Mouse (Mus musculus): ENCODE data around the gene Trf. TPM values are rescaled to one million over a fixed set of nuclear protein-coding genes. Genes with fewer than 3 reads are reported as not detected.
A peak's percentile ranks its signal among the peaks of the same experiment; 100 is the strongest.

Gene Trf
- polyA plus RNA-seq, 1 experiment from 2014 or later: 14.7 TPM

GRCm38 (mm10) chr9:103234565-103235165, 4.4 kb upstream of the Trf start:
- H3K4me3 ChIP-seq: no peak overlapping the region
- H3K27me3 ChIP-seq: no peaks in the 10 kb centered on the region
- H3K4me2 ChIP-seq (replicated peaks): no peak overlapping the region
- H3K36me3 ChIP-seq: no peaks in the 10 kb centered on the region
- H3K9me3 ChIP-seq: no peaks in the 10 kb centered on the region
- WGBS: 59% methylated on average over 7 of the region's 7 CpGs
- ATAC-seq (ENCODE audit: low FRiP score, low read depth): no peak
- no peak overlapping the region for H3K9ac ChIP-seq
- H3K27ac ChIP-seq: peak overlapping the region; percentile 1
- peaks cover 11% of the 10 kb centered on the region for H3K4me1 ChIP-seq

DNA sequence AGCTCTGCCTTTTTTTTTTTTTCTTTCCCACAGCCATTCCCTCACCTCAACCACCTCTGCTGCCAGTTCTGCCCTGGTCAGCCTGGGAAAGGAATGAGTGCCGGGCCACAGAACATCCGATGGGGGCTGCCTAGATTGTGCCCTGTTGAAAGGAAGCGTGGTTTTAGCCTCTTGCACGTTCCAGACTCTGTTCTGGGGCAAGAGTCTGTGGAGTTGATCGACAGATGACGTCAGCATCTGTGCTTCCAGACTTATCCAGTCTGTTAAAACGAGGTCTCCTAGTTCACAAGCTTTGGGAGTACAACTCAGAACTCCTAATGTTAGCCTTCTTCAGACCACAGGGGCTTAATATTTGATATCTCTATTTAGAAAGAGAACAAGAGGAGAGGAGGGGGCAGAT, 3.8 kb upstream of the Trf start:
- Histone ChIP-seq H3K4me2 (replicated peaks) (no peak overlapping the region), H3K9me3 (no peaks in the 10 kb centered on the region), H3K27ac (peak overlapping the region; percentile 1; the same call in 1 of the 2 replicates), H3K36me3 (no peaks in the 10 kb centered on the region), H3K4me3 (no peak overlapping the region), H3K4me1 (peaks cover 11% of the 10 kb centered on the region), H3K27me3 (no peaks in the 10 kb centered on the region), H3K9ac (no peak overlapping the region)
- WGBS: 68% methylated on average over 7 of the region's 7 CpGs
- ATAC-seq (ENCODE audit: low FRiP score, low read depth): no peak

- Histone ChIP-seq H3K27ac (no peak overlapping the region), H3K27me3 (no peaks in the 10 kb centered on the region), H3K4me2 (replicated peaks) (no peak overlapping the region), H3K9me3 (no peaks in the 10 kb centered on the region), H3K9ac (no peak overlapping the region), H3K36me3 (no peaks in the 10 kb centered on the region), H3K4me3 (no peak overlapping the region), H3K4me1 (peaks cover 11% of the 10 kb centered on the region)
- 49% methylated on average over 7 of the region's 7 CpGs for WGBS
- ATAC-seq (ENCODE audit: low FRiP score, low read depth): no peak
Measured at GRCm38 (mm10) chr9:103233006-103233395, 2.8 kb upstream of the Trf start.

DNA sequence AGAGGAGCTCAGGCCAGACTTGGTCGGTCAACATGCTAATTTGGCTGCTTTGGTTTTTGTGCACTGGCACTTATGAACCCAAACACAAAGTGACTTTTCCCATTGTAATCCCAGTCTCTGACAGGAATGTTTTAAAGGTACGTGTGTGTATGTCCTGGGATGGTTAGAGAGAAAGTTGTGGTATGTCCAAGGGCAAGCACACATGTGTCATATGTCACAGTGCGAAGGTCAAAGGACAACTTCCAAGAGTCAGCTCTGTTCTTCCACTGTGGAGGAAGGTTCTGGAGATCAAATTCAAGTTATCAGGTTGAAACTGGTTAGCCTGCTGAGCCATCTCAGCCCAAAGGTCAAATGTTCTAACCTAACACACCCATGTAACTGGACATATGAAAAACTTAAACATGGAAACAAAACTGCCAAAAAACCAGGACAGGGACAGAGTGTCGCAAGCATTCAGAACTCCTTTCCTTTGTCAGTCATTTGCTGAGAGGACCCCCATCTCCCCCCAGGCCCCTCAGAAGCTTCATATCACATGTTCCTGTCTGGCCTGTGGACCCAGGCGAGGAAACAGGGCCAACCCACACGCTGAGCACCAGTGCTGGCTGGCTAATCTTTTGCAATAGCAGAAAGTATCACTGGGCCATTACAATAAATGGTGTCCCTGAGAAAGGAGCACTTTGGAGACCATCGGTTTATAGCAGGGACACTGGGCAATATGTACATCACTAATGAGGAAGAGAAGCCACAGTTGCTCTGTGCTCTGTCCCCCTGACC, 2.2 kb upstream of the Trf start:
- Histone ChIP-seq H3K9ac (no peak overlapping the region), H3K27me3 (no peaks in the 10 kb centered on the region), H3K4me3 (no peak overlapping the region), H3K9me3 (no peaks in the 10 kb centered on the region), H3K4me1 (peaks cover 11% of the 10 kb centered on the region), H3K4me2 (replicated peaks) (no peak overlapping the region), H3K27ac (no peak overlapping the region), H3K36me3 (no peaks in the 10 kb centered on the region)
- 89% methylated on average over 7 of the region's 7 CpGs for WGBS
- ATAC-seq (ENCODE audit: low FRiP score, low read depth): no peak

DNA sequence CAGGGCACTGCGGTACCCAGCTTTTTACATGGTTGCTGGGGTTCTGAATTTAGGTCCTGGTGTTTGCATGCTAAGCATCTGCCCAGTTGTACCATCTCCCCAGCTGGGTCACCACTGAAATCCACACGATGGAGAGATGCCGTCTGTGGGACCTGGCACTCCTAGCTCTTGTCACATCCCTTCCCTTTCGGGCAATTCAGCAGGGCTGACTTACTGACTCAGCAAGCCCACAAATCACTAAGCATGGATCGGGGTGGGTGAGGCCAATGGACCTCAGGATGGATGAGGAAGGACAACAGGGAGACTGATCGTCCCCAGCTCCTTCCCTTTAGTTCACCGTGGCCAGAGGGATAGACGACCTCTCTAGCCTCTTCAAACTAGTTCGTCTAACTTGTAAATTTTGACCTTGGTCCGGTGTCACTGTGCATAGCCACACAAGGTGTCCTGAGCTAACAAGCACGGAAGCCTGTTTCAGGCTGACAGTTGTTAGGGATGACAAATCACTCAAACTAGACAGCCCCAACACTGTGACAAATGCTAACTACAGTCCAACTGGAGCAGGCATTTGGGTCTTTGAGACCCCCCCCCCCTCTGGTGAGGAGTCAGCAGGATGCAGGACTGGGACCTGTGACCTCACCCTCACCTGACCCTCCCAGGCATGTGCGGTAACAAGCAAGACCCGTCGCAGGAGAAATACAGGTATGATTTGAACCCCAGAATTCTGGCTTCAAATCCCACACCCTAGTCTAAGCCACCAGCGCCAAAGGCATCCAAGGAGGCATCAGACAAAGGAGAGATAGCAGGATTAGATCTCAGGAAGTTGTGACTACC, 992 bp downstream of the Trf start:
- ATAC-seq (ENCODE audit: low FRiP score, low read depth): no peak
- WGBS: 83% methylated on average over 15 of the region's 15 CpGs
- Histone ChIP-seq H3K9ac (no peak overlapping the region), H3K4me2 (replicated peaks) (no peak overlapping the region), H3K27me3 (no peaks in the 10 kb centered on the region), H3K36me3 (no peaks in the 10 kb centered on the region), H3K27ac (no peak overlapping the region), H3K4me1 (peaks cover 4% of the 10 kb centered on the region; the same call in 1 of the 2 replicates), H3K4me3 (no peak overlapping the region), H3K9me3 (no peaks in the 10 kb centered on the region)

- no peak overlapping the region for H3K4me2 ChIP-seq (replicated peaks)
- H3K4me3 ChIP-seq: no peak overlapping the region
- H3K4me1 ChIP-seq: peaks cover 4% of the 10 kb centered on the region; the same call in 1 of the 2 replicates
- no peak for ATAC-seq (ENCODE audit: low FRiP score, low read depth)
- WGBS: 81% methylated on average over 13 of the region's 13 CpGs
- no peaks in the 10 kb centered on the region for H3K9me3 ChIP-seq
- H3K27me3 ChIP-seq: no peaks in the 10 kb centered on the region
- H3K27ac ChIP-seq: no peak overlapping the region
- H3K36me3 ChIP-seq: no peaks in the 10 kb centered on the region
- no peak overlapping the region for H3K9ac ChIP-seq
Measured at GRCm38 (mm10) chr9:103228370-103229003, 1.8 kb downstream of the Trf start.

DNA sequence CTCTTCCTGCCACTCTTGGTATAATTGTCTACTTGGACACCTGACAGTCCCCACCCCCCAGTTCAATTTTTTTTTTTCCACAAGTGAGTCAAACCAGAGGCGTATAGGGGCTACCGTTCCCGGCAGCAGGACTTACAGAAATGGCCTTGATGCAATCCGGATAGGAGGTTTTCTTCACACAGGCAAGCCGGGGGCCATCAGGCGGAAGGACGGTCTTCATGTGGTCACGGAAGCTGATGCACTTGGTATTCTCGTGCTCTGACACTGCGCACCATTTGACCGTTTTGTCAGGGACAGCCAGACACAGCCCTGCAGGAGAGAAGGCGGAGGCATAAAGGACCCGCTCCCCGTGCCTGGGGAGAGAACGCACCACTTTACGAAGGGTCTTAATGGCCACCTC, 2.5 kb downstream of the Trf start:
- no peaks in the 10 kb centered on the region for H3K4me1 ChIP-seq
- no peaks in the 10 kb centered on the region for H3K27me3 ChIP-seq
- WGBS: 90% methylated on average over 16 of the region's 16 CpGs
- H3K27ac ChIP-seq: no peak overlapping the region
- ATAC-seq (ENCODE audit: low FRiP score, low read depth): no peak
- H3K4me2 ChIP-seq (replicated peaks): no peak overlapping the region
- H3K9ac ChIP-seq: no peak overlapping the region
- no peaks in the 10 kb centered on the region for H3K9me3 ChIP-seq
- no peaks in the 10 kb centered on the region for H3K36me3 ChIP-seq
- H3K4me3 ChIP-seq: no peak overlapping the region

GRCm38 (mm10) chr9:103226806-103227205, 3.4 kb downstream of the Trf start:
- Histone ChIP-seq H3K9me3 (no peaks in the 10 kb centered on the region), H3K36me3 (no peaks in the 10 kb centered on the region), H3K27ac (no peak overlapping the region), H3K9ac (no peak overlapping the region), H3K4me1 (no peaks in the 10 kb centered on the region), H3K4me2 (replicated peaks) (no peak overlapping the region), H3K4me3 (no peak overlapping the region), H3K27me3 (no peaks in the 10 kb centered on the region)
- WGBS: 90% methylated on average over 15 of the region's 15 CpGs
- ATAC-seq (ENCODE audit: low FRiP score, low read depth): no peak

DNA sequence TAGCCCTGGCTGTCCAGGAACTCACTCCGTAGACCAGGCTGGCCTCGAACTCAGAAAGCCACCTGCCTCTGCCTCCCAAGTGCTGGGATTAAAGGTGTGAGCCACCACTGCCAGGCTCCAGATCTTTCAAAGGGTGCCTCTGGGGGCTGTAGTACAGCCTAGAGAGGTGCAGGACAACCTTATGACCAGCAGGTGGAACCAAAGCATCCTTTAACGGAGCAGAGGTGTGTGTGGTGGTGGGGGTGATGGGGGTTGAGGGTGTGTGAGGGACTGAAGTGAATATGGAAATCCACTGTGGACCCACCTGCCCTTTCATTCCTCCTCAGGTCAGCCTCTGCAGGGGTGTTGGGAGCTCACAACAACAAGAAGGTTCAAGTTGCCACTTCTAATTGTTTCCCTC, 4.8 kb downstream of the Trf start:
- Histone ChIP-seq H3K4me3 (no peak overlapping the region), H3K4me2 (replicated peaks) (no peak overlapping the region), H3K4me1 (no peaks in the 10 kb centered on the region), H3K9ac (no peak overlapping the region), H3K9me3 (no peaks in the 10 kb centered on the region), H3K27me3 (no peaks in the 10 kb centered on the region), H3K36me3 (no peaks in the 10 kb centered on the region), H3K27ac (no peak overlapping the region)
- ATAC-seq (ENCODE audit: low FRiP score, low read depth): no peak
- WGBS: 64% methylated on average over 3 of the region's 3 CpGs

DNA sequence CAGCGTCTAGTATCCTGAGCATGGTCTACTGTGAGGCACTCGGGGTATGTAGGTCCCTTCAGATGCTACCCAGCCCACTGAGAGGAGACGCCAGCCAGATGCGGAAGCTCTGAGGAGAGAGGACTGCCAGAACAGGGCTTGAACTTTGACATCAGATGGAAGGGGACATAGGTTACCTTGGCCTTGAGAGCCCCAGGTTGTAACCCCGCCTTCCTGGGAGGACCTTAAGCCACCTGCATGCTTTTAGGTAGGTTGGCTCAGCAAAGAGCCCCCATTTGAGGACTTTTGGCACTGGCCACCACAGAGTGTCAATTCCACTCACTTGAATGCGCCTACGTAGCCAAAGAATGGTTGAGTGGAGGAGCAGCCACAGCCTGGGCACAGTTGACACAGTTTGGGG, 5.5 kb downstream of the Trf start:
- no peak overlapping the region for H3K27ac ChIP-seq
- no peak overlapping the region for H3K9ac ChIP-seq
- H3K36me3 ChIP-seq: no peaks in the 10 kb centered on the region
- ATAC-seq (ENCODE audit: low FRiP score, low read depth): no peak; the same call in 1 of the 2 replicates
- WGBS: 96% methylated on average over 7 of the region's 7 CpGs
- no peak overlapping the region for H3K4me2 ChIP-seq (replicated peaks)
- no peak overlapping the region for H3K4me3 ChIP-seq
- H3K9me3 ChIP-seq: no peaks in the 10 kb centered on the region
- H3K27me3 ChIP-seq: no peaks in the 10 kb centered on the region
- no peaks in the 10 kb centered on the region for H3K4me1 ChIP-seq

GRCm38 (mm10) chr9:103214281-103214680, 16.0 kb downstream of the Trf start:
- Histone ChIP-seq H3K27ac (no peak overlapping the region), H3K36me3 (no peaks in the 10 kb centered on the region), H3K4me2 (replicated peaks) (no peak overlapping the region), H3K27me3 (no peaks in the 10 kb centered on the region), H3K4me1 (no peaks in the 10 kb centered on the region), H3K9me3 (no peaks in the 10 kb centered on the region), H3K9ac (no peak overlapping the region), H3K4me3 (no peak overlapping the region)
- ATAC-seq (ENCODE audit: low FRiP score, low read depth): no peak
- WGBS: 84% methylated on average over 6 of the region's 6 CpGs

GRCm38 (mm10) chr9:103213631-103214030, 16.6 kb downstream of the Trf start:
- 72% methylated on average over 2 of the region's 2 CpGs for WGBS
- no peaks in the 10 kb centered on the region for H3K4me1 ChIP-seq

More at GRCm38 (mm10) chr9:103213631-103214030, 16.6 kb downstream of the Trf start:
- Histone ChIP-seq H3K9me3 (no peaks in the 10 kb centered on the region), H3K4me2 (replicated peaks) (no peak overlapping the region), H3K4me3 (no peak overlapping the region), H3K27ac (no peak overlapping the region), H3K27me3 (no peaks in the 10 kb centered on the region), H3K36me3 (no peaks in the 10 kb centered on the region), H3K9ac (0 out of 2 replicates have a peak overlapping the region, but pooled peaks have one; percentile 13)
- ATAC-seq (ENCODE audit: low FRiP score, low read depth): no peak
